In the genomic region with DNA sequence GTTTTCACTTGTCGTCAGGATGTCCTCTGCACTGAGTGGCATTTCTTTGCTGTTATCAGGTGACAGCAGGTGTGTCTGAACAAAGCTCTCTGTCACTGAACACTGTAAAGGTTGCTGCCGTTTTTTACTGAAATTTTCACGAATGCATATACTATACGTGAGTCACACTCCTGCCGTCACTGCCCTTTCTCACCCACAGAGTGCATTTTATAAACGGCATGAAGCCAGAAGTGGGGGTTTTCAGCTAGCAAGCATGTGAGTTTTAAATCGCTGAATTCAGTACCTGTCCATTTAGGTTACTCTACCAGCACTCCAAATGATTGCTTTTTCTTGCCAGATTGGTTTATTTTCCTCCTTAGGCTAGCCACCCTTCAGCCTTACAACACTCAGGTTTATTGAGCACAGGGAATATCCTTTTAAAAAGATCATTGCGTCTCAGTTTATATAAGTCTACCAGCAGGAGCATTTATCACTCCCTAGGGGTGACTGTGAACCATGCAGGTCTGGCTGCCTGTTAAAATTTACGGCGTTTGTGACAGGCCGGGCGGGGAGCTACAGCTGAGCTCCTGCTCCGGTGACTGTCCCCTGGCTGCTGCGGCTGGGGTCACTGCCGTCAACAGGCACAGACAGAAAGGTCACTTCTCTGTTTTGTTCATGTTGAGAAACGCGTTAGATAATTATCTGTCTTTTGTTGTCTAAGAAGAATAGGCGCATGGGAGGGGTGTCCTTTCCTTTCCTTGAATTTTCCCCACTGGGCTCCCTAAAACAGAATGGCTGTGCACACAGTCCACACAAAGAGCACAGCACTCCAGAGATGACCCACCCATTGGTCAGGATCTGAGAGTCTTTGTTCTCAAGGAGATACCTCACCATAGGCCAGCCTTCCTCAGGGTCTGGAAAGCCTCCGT, we compare ENCODE assay signal across 8 mouse cellular contexts.
A peak's percentile ranks its signal among the peaks of the same experiment; 100 is the strongest.
DNase-seq lines count a peak whose midpoint lies in the region; ATAC-seq lines count a peak whose summit lies in the region.

No protein-coding gene starts in this region.

- WGBS in midbrain, embryonic 14.5 days = 34% methylated on average over 19 of the region's 19 CpGs

- intact Hi-C loops in heart, postnatal 14 days (cut with DNase I) = loop anchor here (5.0 kb wide), 1 partner anchor 167 kb away; no protein-coding TSS in a partner anchor
- intact Hi-C loops in left cerebral cortex, postnatal 14 days (cut with DNase I) = loop anchor here (5.0 kb wide), 1 partner anchor 82 kb away; no protein-coding TSS in a partner anchor

- H3K9ac ChIP-seq in midbrain, embryonic 14.5 days (replicated peaks; ENCODE audit: low read length) = no peak overlapping the region; the same call in 1 of the 2 replicates

- no peaks in the 10 kb centered on the region for H3K36me3 ChIP-seq in midbrain, embryonic 14.5 days (ENCODE audit: control insufficient read depth, insufficient read depth, low read length)

- no peaks in the 10 kb centered on the region for H3K9me3 ChIP-seq in midbrain, embryonic 14.5 days (ENCODE audit: control insufficient read depth, low read length)

- H3K4me1 ChIP-seq in midbrain, embryonic 14.5 days (ENCODE audit: control insufficient read depth, insufficient read depth, low read length) = peaks cover 12% of the 10 kb centered on the region; the same call in 1 of the 2 replicates

- no peak overlapping the region for H3K4me3 ChIP-seq in midbrain, embryonic 14.5 days (replicated peaks; ENCODE audit: low read depth, low read length)

- peak; percentile 80 for DNase-seq in adrenal gland, postnatal 14 days
- DNase-seq in embryo, embryonic 10 days (ENCODE audit: low spot score) = peak; percentile 74
- peak; percentile 43 to 51 for DNase-seq in heart, postnatal 14 days
- DNase-seq in kidney, postnatal 14 days = peak; percentile 79
- DNase-seq in midbrain, embryonic 14.5 days = peak; percentile 61
- no peak for DNase-seq in ovary, adult 18-20 months (ENCODE audit: low spot score)
- DNase-seq in left cerebral cortex, postnatal 14 days (ENCODE audit: low spot score in 2 of 2) = no peak
- DNase-seq in frontal cortex, postnatal 36 days (ENCODE audit: low spot score in 2 of 2) = no peak

- no peaks in the 10 kb centered on the region for H3K27me3 ChIP-seq in midbrain, embryonic 14.5 days (ENCODE audit: control insufficient read depth, insufficient read depth, low read length)

- peak overlapping the region; percentile 11; the same call in 1 of the 2 replicates for H3K4me2 ChIP-seq in midbrain, embryonic 14.5 days (ENCODE audit: low read length)

- H3K27ac ChIP-seq in midbrain, embryonic 14.5 days (replicated peaks; ENCODE audit: low read depth, low read length) = peak overlapping the region; percentile 45

- no peak for ATAC-seq in midbrain, embryonic 14.5 days (ENCODE audit: low FRiP score, low TSS enrichment)

Comparison
In these comparisons a context has a peak if more than half of its experiments do, and no peak if none do; other contexts are left out.
1. DNase-seq: peak in adrenal gland, postnatal 14 days (single experiment), embryo, embryonic 10 days (single experiment), heart, postnatal 14 days (2 of 2), kidney, postnatal 14 days (single experiment) and midbrain, embryonic 14.5 days (single experiment); none in ovary, adult 18-20 months (single experiment), left cerebral cortex, postnatal 14 days (0 of 2) and frontal cortex, postnatal 36 days (0 of 2).